Mouse (Mus musculus): ENCODE data around the gene Susd3.
A peak's percentile ranks its signal among the peaks of the same experiment; 100 is the strongest.

The Susd3 gene

GRCm38 (mm10) chr13:49248467-49248862 is at the start of gene Susd3:
Gene Susd3 (minus strand): TSS chr13:49248706.
- DNase-seq (ENCODE audit: low spot score) = no peak

DNA sequence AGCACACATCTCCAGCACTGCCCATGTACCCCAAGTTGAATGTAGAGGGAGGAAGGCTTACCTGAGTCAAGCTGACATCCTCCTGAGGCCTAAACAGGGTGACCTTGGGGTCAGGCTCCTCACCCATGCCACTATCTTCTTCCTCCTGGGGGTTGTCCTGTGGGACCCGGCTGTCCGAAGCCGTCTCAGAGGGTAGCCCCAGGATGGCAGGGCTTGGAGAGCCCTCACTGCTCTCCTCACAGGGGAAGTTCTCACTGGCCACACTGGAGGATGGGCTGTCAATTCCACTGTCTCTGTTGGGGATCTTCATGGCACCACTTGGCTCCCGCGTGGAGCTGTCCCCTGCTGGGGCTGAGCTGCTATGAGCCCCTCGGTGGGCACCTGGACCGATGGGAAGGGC is 47.8 kb upstream of the Susd3 start:
- DNase-seq (ENCODE audit: low spot score) = no peak

DNA sequence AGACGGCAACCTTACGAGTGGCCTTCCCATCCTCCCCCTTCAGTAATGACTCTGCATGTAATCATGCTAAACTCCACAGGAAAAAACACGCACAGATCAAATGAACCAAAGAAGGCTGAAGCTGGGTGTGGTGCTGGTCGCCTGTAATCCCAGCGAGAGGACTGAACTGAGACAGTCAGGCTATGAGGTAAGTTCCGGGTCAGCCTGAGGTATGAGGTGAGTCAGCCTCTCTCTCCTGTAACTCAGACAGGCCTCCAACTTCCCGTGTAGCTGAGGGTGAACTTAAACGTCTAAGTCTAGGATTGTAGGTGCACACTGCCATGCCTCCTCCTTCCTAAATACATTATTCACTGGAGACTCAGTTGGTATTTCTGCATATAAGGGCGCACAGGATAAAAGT is 45.6 kb upstream of the Susd3 start:
- no peak for DNase-seq (ENCODE audit: low spot score)

- DNase-seq (ENCODE audit: low spot score) = no peak
These were observed 43.4 kb upstream of the Susd3 start for GRCm38 (mm10) chr13:49291949-49292348.

- peak; percentile 49 for DNase-seq (ENCODE audit: low spot score)
These were observed 42.9 kb upstream of the Susd3 start for GRCm38 (mm10) chr13:49291398-49291797.

DNA sequence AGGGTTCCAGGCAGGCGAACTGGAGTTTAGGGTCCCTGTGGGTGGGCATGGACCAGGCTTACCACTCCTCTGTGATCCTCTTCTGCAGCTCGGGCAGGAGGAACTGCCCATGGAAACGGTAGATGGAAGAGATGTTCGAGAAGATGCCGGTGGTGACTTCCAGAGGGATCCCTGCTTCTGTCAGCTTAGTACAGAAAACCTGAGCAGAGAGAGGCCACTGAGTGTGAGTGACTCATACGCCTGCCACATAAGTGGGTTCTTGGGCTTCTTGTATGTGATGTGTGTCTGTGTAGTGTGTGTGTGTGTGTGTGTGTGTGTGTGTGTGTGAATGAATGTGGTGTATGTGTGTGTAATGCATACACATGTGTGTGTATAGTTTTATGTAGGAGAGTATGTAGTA is 38.7 kb upstream of the Susd3 start:
- DNase-seq (ENCODE audit: low spot score) = no peak

GRCm38 (mm10) chr13:49286750-49287149 is 38.2 kb upstream of the Susd3 start:
- no peak for DNase-seq (ENCODE audit: low spot score)

DNA sequence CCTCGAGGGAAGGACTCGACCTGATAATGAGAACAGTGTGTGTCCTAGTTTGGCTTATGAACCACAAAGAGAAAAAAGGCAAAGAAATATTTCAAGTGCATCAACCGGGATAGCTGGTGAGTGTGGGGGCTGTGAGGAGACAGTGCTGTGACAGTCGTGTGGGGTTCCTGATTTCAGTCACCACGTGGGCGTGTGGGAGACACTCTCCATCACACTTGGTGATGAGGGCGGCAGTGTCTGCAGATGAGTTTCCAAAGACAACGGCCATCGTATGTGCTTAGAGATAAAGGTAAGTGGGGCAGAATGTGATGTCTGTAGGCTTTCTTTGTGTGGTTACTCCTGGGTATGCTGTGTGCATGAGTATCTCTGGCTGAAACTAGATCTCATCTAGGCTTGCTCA is 35.2 kb upstream of the Susd3 start:
- DNase-seq (ENCODE audit: low spot score) = peak; percentile 62

DNA sequence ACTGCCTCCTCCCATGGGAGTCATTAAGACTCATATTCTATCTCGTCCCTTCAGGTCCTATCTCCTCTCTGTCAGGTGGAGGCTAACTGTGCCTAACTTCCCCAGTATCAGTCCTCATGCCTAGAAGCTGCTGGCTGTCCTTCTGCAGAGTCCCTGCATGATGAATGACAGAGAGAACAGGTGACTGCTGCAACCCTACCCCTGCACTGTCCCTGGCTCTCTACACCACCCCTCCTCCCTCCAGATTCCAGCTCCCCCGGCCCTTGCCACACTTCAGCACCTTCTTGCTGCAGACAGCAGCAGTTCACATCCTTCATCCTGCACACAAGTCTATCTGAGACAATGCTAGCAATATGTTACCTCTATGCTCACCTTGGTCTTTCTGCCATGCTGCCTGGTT is 33.7 kb upstream of the Susd3 start:
- no peak for DNase-seq (ENCODE audit: low spot score)

- no peak for DNase-seq (ENCODE audit: low spot score)
These were observed 23.6 kb upstream of the Susd3 start for GRCm38 (mm10) chr13:49271831-49272765.

- no peak for DNase-seq (ENCODE audit: low spot score)
These were observed 22.0 kb upstream of the Susd3 start for GRCm38 (mm10) chr13:49270500-49270899.

DNA sequence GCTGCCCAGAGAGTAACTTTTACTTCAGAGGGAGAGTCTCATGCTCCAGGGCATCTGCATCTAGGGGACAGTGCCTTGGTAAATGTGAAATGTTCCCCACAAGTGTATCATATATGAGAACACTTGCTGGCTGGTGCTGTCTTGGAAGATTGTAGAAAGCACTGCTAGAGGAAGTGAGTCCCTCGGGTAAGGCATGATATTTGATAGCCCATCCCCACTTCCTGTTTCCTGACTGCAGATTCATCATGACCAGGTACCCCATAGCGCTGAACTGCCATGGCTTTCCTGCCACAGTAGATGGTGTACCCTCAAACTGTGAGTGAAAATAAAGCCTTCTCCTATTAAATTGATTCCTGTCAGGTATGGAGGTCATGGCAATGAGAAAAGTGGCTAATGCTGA is 19.1 kb upstream of the Susd3 start:
- no peak for DNase-seq (ENCODE audit: low spot score)

DNA sequence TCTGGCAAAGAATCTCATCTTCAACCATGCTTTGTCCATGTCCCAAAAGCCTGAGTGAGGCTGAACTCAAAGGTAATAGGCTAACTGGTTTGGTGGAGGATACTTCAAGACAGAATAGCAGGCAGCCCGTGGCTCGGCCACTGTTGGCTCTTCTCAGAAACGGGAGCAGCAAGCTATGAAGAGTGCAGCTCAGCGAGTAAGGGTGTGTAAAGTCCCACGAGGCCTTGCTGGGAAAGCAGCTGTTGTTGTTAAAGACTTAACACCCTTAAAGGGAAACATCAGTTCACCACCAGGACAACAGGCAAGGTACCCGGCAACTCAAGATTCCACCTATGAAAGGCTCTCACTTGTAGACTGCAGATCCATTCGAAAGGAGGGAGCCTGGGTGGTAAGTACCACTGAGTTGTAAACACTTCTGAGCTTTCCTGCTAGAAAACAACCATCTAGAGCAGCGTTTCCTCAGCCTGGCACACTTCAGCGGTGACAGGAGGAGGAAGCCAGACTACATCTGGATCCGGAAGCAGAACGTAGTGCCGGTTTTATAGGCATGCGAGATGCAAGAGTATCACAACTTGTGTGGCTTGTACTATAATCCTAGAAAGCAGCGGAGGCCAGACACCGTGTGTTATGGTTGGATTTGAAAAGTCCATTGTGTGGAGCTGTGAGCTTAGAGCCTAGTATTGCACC is 11.7 kb upstream of the Susd3 start:
- no peak for DNase-seq (ENCODE audit: low spot score)

DNA sequence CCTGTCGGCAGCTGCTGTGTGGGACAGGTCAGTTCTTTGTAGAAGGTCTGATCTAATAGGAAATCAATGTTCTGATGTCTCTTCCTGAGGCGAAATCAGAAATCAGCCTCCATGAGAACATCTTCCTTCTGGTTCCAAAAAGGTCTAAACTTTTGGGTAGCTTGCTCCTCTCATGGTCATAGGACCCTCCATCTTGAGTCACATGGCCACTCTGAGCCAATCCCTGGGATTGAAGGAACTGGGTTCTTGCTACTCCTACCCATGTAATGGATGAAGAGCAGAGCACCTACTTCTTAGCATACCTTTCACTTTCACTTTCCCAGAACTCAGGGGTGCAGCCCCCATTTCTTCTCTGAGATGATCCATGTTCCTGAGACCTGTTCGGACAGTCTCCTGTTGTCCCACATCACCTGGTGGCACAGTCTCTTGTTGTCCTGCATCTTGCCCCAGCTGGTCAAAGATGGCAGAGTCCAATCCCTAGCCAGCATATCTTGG is 9.4 kb upstream of the Susd3 start:
- no peak for DNase-seq (ENCODE audit: low spot score)

- no peak for DNase-seq (ENCODE audit: low spot score)
These were observed 4.2 kb upstream of the Susd3 start for GRCm38 (mm10) chr13:49252746-49253145.

DNA sequence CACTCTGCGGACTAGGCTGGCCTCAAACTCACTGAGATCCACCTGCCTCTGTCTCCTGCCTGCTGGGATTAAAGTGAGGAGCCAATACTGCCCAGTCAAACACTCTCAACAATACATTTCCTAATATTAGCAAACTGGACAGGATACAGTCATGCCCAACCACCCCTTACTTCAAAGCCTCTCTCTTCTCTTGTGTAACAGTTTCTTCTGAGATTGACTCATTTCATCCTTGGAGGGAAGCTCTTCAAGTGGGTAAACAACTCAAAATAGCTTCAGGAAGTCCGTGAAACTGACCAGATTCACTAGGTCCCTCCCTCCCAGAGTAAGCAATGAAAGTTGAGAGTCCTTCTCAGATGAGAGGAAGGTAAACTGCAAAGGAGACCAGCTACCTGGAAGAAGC is 3.6 kb upstream of the Susd3 start:
- DNase-seq (ENCODE audit: low spot score) = no peak

DNA sequence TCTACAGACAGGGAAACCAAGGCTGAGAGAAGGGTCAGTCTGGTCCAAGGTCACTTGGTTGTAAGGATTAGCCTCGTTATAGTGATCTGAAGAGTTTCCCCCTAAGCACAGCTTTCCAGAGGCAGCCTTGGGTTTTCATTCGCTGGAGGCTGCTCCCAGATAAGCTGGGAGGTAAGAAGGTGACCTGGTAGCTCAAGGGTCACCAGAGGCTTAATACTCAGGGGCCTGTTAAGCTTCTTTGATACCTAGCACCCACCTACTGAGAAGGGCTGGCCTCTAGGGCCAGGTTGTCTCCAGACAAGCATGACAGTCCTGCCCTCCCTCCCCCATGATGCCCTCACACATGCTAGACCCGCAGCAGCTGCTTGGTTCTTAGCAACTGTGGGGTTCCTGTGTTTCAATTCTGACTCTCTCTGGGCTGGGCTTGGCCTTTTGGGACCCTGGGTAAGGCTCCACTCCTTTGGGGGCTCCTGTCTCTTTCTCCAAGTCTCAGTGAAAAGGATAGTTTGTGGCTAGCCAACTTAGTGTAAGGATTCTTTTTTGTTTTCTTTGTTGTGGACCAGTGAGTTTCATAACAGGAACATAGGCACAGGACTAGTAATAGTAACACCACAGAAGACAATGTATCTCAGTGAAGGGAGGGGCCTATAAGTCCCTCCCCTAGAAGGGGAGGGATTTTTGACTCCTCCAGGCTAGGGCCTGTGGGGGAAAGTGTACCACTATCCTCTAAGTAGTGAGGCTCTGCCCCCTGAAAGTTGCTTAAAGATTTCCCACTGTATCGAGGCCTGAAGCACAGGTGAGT is 2.4 kb upstream of the Susd3 start:
- no peak for DNase-seq (ENCODE audit: low spot score)

GRCm38 (mm10) chr13:49249634-49250033 is 1.1 kb upstream of the Susd3 start:
- DNase-seq (ENCODE audit: low spot score) = no peak

GRCm38 (mm10) chr13:49248923-49249322 is 417 bp upstream of the Susd3 start:
- DNase-seq (ENCODE audit: low spot score) = no peak

DNA sequence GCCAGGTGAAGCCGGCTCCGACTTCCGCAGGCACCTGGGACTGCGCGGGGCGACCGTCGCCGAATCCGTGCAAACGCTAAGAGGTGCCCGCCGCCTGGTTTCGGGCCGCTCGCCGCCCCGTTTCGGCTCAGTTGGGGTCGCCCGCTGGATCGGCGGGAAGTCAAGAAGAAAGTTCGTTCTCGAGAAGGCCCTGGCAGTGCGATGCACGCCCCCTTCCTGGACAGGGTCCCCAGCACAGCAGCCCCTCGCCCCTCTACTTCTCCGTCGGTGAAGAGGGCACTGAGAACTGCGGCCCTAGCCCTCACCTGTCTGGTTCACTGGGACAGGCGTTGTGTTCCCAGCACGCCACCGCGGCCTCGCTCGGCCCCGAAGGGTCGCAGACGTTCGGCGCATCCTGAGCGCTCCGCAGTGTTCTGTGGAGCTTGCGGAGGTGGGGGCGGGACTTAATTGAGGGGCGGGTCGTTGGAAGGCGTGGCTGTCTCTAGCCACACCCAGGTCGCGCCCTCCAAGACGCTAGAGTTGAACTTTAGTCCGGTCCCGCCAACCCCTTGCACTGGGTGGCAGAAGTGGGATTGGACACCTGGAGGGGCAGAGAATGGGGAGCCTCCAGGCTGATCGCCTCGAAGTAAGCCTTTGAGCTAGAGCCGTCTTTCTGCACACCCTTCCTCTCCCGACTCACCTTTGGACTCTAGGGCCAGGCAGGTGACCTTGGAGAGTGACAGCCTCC is 603 bp downstream of the Susd3 start:
- peak; percentile 56 for DNase-seq (ENCODE audit: low spot score)

DNA sequence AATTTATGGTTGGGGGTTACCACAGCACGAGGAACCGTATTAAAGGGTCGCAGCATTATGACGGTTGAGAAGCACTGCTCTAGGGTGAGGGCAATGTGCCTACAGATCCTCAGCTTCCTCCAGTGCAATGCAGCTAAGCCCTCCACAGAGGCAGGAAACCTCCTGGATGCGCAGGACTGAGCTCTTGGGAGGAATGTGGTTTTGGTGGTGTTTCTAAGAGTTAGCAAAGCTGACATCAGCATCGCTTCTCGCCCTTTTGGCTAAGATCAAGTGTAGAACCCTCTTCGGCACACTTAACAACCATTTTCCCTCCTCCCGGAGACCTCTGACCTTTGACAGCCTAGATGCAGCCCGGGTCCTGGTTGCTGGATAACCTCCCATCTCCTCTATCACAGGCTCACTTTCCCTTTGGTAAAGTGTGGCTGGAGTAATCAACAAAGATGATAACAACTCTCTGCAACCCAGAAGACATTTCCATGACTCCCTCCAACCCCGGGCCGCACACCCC is 1.2 kb downstream of the Susd3 start:
- no peak for DNase-seq (ENCODE audit: low spot score)

DNA sequence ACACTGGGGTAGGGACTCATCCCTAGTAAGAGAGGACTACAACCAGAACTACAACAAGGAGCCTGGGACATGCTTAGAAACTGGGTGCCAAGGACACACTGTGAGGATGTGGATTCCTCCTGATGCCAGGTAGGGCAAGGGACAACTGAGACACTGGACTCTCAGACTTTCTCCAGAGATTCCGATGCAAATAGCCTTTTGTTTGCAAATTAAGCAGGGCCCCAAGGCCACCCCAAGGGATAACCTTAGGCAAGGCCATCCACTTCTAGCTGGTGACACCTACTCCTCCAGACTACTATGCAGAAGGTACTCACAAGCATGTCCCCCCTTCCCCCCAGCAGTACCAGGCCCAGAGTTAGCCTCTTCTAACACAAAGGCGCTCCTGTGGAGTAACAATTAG is 1.9 kb downstream of the Susd3 start:
- no peak for DNase-seq (ENCODE audit: low spot score)
